Mouse (Mus musculus) limb, embryonic 15.5 days (tissue): ENCODE data around the gene Utrn. TPM values are rescaled to one million over a fixed set of nuclear protein-coding genes. Genes with fewer than 3 reads are reported as not detected.

Experiments used
- ATAC-seq: fragments of 200-750 bp; cut with Nextera tagmentation; 2 replicates; pipeline ENCODE4 v1.8.0; 2017; ENCODE audit warnings: low read depth, moderate TSS enrichment; ENCODE audit not compliant: insufficient number of reproducible peaks, low FRiP score, low TSS enrichment
- H3K27ac ChIP-seq: fragments of 300-500 bp; sonication (generic); 2 replicates; pipeline ENCODE4 v1.5.1; 2015; ENCODE audit warnings: moderate library complexity, mild to moderate bottlenecking, inconsistent platforms
- H3K27me3 ChIP-seq: fragments of 300-500 bp; sonication (generic); 2 replicates; pipeline ENCODE4 v1.6.1; 2015; ENCODE audit warnings: inconsistent platforms
- H3K36me3 ChIP-seq: fragments of 300-500 bp; sonication (generic); 2 replicates; pipeline ENCODE4 v1.6.1; 2015; ENCODE audit warnings: inconsistent platforms
- H3K4me1 ChIP-seq: fragments of 300-500 bp; sonication (generic); 2 replicates; pipeline ENCODE4 v1.6.1; 2015; ENCODE audit warnings: inconsistent platforms
- H3K4me2 ChIP-seq: fragments of 300-500 bp; sonication (generic); 2 replicates; pipeline ENCODE4 v1.6.1; 2015; ENCODE audit warnings: mild to moderate bottlenecking, inconsistent platforms
- H3K4me3 ChIP-seq: fragments of 300-500 bp; sonication (generic); 2 replicates; pipeline ENCODE4 v1.5.1; 2015; ENCODE audit warnings: mild to moderate bottlenecking, inconsistent platforms
- H3K9ac ChIP-seq: fragments of 300-500 bp; sonication (generic); 2 replicates; pipeline ENCODE4 v1.6.1; 2015; ENCODE audit warnings: inconsistent platforms
- H3K9me3 ChIP-seq: fragments of 300-500 bp; sonication (generic); 2 replicates; pipeline ENCODE4 v1.6.1; 2016; ENCODE audit warnings: inconsistent platforms
- WGBS: fragments of 180-500 bp; shearing (Covaris S2); methylation state at CpG from one replicate; pipeline ENCODE4 v1.1.7; 2015; 5-methylcytosine and 5-hydroxymethylcytosine counted together
- polyA plus RNA-seq: library from polyadenylated mRNA; unstranded; fragments of >200 nt; fragmentation: Nextera tagmentation; extraction: Ambion mirVana; gene quantifications from 2 replicates; pipeline ENCODE4 v1.2.1, GENCODE M21; 2015

The Utrn gene
- polyA plus RNA-seq: 99.6 and 100 TPM in 2 replicates

- Histone ChIP-seq H3K9me3 (no peaks in the 10 kb centered on the region), H3K4me1 (peaks cover 14% of the 10 kb centered on the region), H3K36me3 (no peaks in the 10 kb centered on the region), H3K27ac (peak within 1 kb of the TSS; percentile 95), H3K4me2 (peak within 1 kb of the TSS; percentile 88), H3K4me3 (peak within 1 kb of the TSS; percentile 75), H3K9ac (peak within 1 kb of the TSS; percentile 83), H3K27me3 (no peaks in the 10 kb centered on the region)
- under 1% methylated on average over 70 of the region's 77 CpGs for WGBS
- peak; percentile 89 for ATAC-seq
Observed at GRCm38 (mm10) chr10:12869029-12869671, at the start of gene Utrn. Gene Utrn, minus strand, starts transcription at chr10:12869365.

- no peaks in the 10 kb centered on the region for H3K36me3 ChIP-seq
- no peak overlapping the region for H3K27ac ChIP-seq
- no peak overlapping the region for H3K4me2 ChIP-seq
- no peak for ATAC-seq
- H3K9me3 ChIP-seq: no peaks in the 10 kb centered on the region
- no peak overlapping the region for H3K9ac ChIP-seq
- no peaks in the 10 kb centered on the region for H3K27me3 ChIP-seq
- no peak overlapping the region for H3K4me3 ChIP-seq
- WGBS: 54% methylated on average over 1 of the region's 1 CpGs
- H3K4me1 ChIP-seq: no peaks in the 10 kb centered on the region
Observed at GRCm38 (mm10) chr10:12917626-12918025, 48.5 kb upstream of the Utrn start.

- Histone ChIP-seq H3K36me3 (no peaks in the 10 kb centered on the region), H3K4me2 (no peak overlapping the region), H3K9ac (no peak overlapping the region), H3K27me3 (no peaks in the 10 kb centered on the region), H3K4me1 (peaks cover 5% of the 10 kb centered on the region; the same call in 1 of the 2 replicates), H3K27ac (no peak overlapping the region), H3K4me3 (no peak overlapping the region), H3K9me3 (no peaks in the 10 kb centered on the region)
- 83% methylated on average over 6 of the region's 6 CpGs for WGBS
- no peak for ATAC-seq
Observed at GRCm38 (mm10) chr10:12916376-12916775, 47.2 kb upstream of the Utrn start.

DNA sequence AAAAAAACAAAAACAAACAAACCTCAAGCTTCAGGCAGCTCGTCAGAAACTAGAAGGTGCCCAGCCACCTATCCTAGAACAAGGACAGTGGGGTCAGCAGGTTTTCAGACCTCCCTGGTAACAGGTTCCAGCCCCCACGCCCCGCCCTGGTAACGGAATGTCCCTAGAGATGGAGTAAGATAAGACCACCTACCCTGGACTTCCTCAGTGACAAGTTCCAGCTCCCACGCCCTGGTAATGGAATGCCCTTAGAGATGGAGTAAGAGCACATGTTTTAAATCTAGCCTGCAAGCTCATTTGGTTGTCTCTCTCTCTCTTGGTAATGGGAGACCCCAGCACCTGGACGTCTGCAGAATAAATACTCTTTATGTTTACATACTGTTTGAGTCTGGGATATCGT, 46.7 kb upstream of the Utrn start:
- Histone ChIP-seq H3K4me2 (no peak overlapping the region), H3K9me3 (no peaks in the 10 kb centered on the region), H3K9ac (no peak overlapping the region), H3K4me3 (no peak overlapping the region), H3K27me3 (no peaks in the 10 kb centered on the region), H3K36me3 (no peaks in the 10 kb centered on the region), H3K27ac (no peak overlapping the region), H3K4me1 (peaks cover 5% of the 10 kb centered on the region; the same call in 1 of the 2 replicates)
- 52% methylated on average over 7 of the region's 7 CpGs for WGBS
- ATAC-seq: no peak

DNA sequence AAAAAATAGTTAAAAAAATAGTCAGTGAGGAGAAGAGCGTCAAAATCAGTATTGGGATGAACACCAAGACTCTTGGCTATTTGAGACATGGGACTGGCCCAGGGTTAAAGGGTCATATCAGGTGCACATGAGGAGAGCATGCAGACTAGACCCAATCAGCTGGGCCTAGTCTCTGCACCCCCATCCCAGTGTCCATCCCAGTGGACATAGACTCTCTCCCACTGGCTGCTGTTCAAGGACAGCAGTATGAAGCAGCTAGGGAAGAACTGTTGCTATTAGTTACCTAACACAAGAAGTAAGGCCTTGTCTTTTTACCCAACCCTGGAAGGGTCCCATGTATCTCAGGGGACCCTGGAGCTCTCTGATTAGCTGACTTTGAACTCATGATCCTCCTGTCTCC, 45.0 kb upstream of the Utrn start:
- 97% methylated on average over 1 of the region's 1 CpGs for WGBS

DNA sequence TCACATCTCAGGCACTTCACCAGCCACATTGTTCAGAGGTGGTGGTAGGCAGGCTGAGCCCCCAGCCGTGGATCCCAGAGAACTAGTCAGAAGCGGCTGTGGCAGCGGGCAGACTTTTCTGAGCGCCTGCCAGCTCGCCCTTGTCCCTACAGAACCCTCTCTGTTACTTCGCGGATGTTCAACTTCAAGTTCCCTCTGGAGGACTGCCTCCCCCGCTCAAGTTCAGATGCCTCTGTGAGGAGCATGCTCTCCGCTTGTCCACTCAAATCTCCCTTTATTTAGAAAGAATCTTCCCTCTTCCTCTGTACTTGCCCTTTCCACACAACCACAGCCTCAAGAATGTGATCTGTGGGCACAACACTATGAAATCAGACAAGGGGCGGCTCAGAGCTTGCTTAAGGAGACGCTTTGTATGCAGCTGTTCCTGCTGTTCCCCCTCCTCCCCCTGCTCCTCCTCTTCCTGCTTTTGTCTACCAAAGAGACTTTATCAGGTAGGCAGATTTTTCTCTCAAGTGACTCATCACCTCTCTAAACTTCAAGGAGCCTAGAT, 42.9 kb upstream of the Utrn start:
- 0 out of 2 replicates have a peak, but pooled peaks have one; percentile 24 for ATAC-seq
- Histone ChIP-seq H3K9ac (no peak overlapping the region), H3K27ac (peak overlapping the region; percentile 65; the same call in 1 of the 2 replicates), H3K9me3 (no peaks in the 10 kb centered on the region), H3K4me1 (peaks cover 5% of the 10 kb centered on the region; the same call in 1 of the 2 replicates), H3K27me3 (no peaks in the 10 kb centered on the region), H3K4me3 (no peak overlapping the region), H3K36me3 (no peaks in the 10 kb centered on the region), H3K4me2 (peak overlapping the region; percentile 17; the same call in 1 of the 2 replicates)
- 51% methylated on average over 11 of the region's 11 CpGs for WGBS

More for the DNA sequence above, 45.0 kb upstream of the Utrn start:
- H3K9ac ChIP-seq: no peak overlapping the region
- ATAC-seq: no peak
- H3K4me2 ChIP-seq: no peak overlapping the region
- no peak overlapping the region for H3K4me3 ChIP-seq
- H3K4me1 ChIP-seq: peaks cover 5% of the 10 kb centered on the region; the same call in 1 of the 2 replicates
- H3K27me3 ChIP-seq: no peaks in the 10 kb centered on the region
- no peaks in the 10 kb centered on the region for H3K36me3 ChIP-seq
- no peak overlapping the region for H3K27ac ChIP-seq
- H3K9me3 ChIP-seq: no peaks in the 10 kb centered on the region

- H3K27ac ChIP-seq: peak overlapping the region; percentile 65; the same call in 1 of the 2 replicates
- 86% methylated on average over 13 of the region's 13 CpGs for WGBS
Observed at GRCm38 (mm10) chr10:12911451-12911850, 42.3 kb upstream of the Utrn start.

GRCm38 (mm10) chr10:12909891-12910290, 40.7 kb upstream of the Utrn start:
- H3K4me1 ChIP-seq: peaks cover 5% of the 10 kb centered on the region; the same call in 1 of the 2 replicates
- no peak for ATAC-seq
- H3K9ac ChIP-seq: no peak overlapping the region
- H3K4me2 ChIP-seq: no peak overlapping the region
- no peaks in the 10 kb centered on the region for H3K36me3 ChIP-seq
- H3K9me3 ChIP-seq: no peaks in the 10 kb centered on the region
- no peaks in the 10 kb centered on the region for H3K27me3 ChIP-seq
- H3K4me3 ChIP-seq: no peak overlapping the region
- H3K27ac ChIP-seq: no peak overlapping the region
- WGBS: 94% methylated on average over 2 of the region's 2 CpGs

More at GRCm38 (mm10) chr10:12911451-12911850, 42.3 kb upstream of the Utrn start:
- ATAC-seq: no peak
- Histone ChIP-seq H3K9ac (no peak overlapping the region), H3K4me1 (peaks cover 5% of the 10 kb centered on the region; the same call in 1 of the 2 replicates), H3K4me2 (peak overlapping the region; percentile 17; the same call in 1 of the 2 replicates), H3K36me3 (no peaks in the 10 kb centered on the region), H3K4me3 (no peak overlapping the region), H3K27me3 (no peaks in the 10 kb centered on the region), H3K9me3 (no peaks in the 10 kb centered on the region)

- no peak overlapping the region for H3K27ac ChIP-seq
- H3K4me3 ChIP-seq: no peak overlapping the region
- H3K4me1 ChIP-seq: peaks cover 5% of the 10 kb centered on the region; the same call in 1 of the 2 replicates
- no peaks in the 10 kb centered on the region for H3K9me3 ChIP-seq
- H3K9ac ChIP-seq: no peak overlapping the region
- H3K36me3 ChIP-seq: no peaks in the 10 kb centered on the region
- no peak for ATAC-seq
- no peak overlapping the region for H3K4me2 ChIP-seq
- 71% methylated on average over 1 of the region's 1 CpGs for WGBS
- no peaks in the 10 kb centered on the region for H3K27me3 ChIP-seq
Observed at GRCm38 (mm10) chr10:12909179-12909578, 40.0 kb upstream of the Utrn start.

DNA sequence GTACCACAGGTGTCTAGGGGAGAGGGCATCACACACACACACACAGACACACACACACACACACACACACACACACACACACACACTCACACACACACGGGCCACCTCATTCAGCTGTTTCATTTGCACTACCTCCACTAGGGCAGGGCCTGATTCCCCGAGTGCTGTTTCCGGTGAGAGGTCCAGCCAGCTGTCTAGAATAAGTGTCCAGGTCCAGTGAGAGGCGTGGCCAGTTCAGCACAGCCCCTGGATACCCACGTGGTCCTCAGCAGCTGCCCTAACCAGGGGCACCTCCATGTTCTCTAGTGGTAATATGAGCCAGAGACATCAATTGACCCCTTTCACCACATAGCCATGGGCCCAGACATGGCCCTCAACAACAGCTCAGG, 35.0 kb upstream of the Utrn start:
- no peak overlapping the region for H3K9ac ChIP-seq
- H3K36me3 ChIP-seq: no peaks in the 10 kb centered on the region
- no peak overlapping the region for H3K4me3 ChIP-seq
- H3K27me3 ChIP-seq: no peaks in the 10 kb centered on the region
- ATAC-seq: no peak
- no peaks in the 10 kb centered on the region for H3K4me1 ChIP-seq
- 62% methylated on average over 5 of the region's 5 CpGs for WGBS
- H3K27ac ChIP-seq: no peak overlapping the region
- no peak overlapping the region for H3K4me2 ChIP-seq
- no peaks in the 10 kb centered on the region for H3K9me3 ChIP-seq

DNA sequence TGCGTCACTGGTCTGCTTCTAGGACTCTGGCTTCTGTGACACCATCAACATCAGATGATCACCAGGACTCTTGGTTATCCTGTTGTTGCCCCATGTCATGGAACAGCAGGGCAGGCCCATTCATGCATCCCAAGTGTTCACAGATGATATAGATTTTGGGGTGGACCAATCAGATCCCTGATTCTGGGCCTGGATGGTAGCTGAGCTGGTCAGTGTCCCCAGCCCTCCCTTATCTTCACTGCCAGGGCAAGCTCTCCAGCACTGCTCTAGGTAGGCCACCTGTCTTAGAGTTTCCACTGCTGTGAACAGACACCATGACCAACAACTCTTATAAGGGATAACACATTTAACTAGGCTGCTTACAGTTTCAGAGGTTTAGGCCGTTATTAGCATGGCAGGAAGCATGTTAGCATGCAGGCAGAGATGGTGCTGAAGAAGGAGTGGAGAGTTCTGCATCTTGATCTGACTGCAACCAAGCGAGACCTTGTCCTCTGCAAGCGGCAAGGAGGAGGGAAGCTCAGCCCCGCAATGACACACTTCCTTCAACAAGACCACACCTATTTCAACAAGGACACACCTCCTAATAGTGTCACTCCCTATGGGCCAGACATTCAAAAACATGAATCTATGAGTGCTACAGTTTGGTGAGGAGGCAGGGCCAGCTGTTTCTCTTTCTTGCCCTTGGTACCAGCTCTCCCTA, 34.4 kb upstream of the Utrn start:
- Histone ChIP-seq H3K9me3 (no peaks in the 10 kb centered on the region), H3K9ac (no peak overlapping the region), H3K36me3 (no peaks in the 10 kb centered on the region), H3K27ac (no peak overlapping the region), H3K4me3 (no peak overlapping the region), H3K27me3 (no peaks in the 10 kb centered on the region), H3K4me1 (no peaks in the 10 kb centered on the region), H3K4me2 (no peak overlapping the region)
- WGBS: 88% methylated on average over 5 of the region's 5 CpGs
- ATAC-seq: no peak

DNA sequence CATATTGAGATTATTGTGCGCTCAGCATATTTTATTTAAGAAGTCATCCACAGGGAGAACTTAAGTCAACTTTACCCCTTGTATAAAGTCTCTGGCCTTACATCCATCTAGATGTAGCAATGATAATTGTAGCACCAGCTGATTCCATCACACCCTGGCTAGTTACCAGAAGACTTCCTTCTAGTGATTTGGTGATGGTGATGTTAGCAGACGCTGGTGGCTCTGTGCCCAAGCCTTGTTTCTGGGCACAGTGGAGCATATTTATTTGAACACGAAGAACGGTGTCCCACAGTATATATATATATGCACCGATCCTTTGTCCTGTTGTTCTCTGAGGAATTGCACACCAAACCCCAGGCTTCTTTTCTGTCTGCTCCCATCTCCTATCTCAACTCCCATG, 30.7 kb upstream of the Utrn start:
- no peak for ATAC-seq
- Histone ChIP-seq H3K9ac (no peak overlapping the region), H3K4me2 (no peak overlapping the region), H3K27ac (no peak overlapping the region), H3K27me3 (no peaks in the 10 kb centered on the region), H3K4me1 (no peaks in the 10 kb centered on the region), H3K9me3 (no peaks in the 10 kb centered on the region), H3K36me3 (no peaks in the 10 kb centered on the region), H3K4me3 (no peak overlapping the region)
- WGBS: 90% methylated on average over 5 of the region's 5 CpGs
